Mouse (Mus musculus) CH12.LX (cell line): ENCODE results near the gene Trmt61a. TPM values are rescaled to one million over a fixed set of nuclear protein-coding genes. Genes with fewer than 3 reads are reported as not detected.

Experiments used
- DNase-seq: peaks from one replicate; pipeline ENCODE4 v3.0.0-alpha.2; 2013; ENCODE audit errors: extremely low read depth
- H3K27ac ChIP-seq: 2 replicates; pipeline ENCODE4 v1.5.1; 2012; ENCODE audit warnings: low read depth, mild to moderate bottlenecking, control low read depth, moderate library complexity; ENCODE audit not compliant: insufficient read depth
- H3K27me3 ChIP-seq: replicated peaks from 2 replicates; pipeline ENCODE3; 2012; ENCODE audit warnings: inconsistent platforms
- H3K36me3 ChIP-seq, 2 experiments: replicated peaks in 1 of 2; 2 replicates each; pipeline versions ENCODE3 to v1.6.1; 2012; ENCODE audit warnings: inconsistent platforms in 1 of 2, low read length in 1 of 2, mild to moderate bottlenecking in 1 of 2, mixed read lengths in 1 of 2, moderate library complexity in 1 of 2; ENCODE audit not compliant: control insufficient read depth in 1 of 2, insufficient read depth in 1 of 2
- H3K4me1 ChIP-seq, 2 experiments: 2 replicates each; pipeline ENCODE4 v1.6.1; 2012; ENCODE audit warnings: inconsistent platforms in 1 of 2, moderate library complexity in 1 of 2; ENCODE audit not compliant: insufficient read depth in 2 of 2, control insufficient read depth in 1 of 2
- H3K4me2 ChIP-seq: 2 replicates; pipeline ENCODE4 v1.6.1; 2012; ENCODE audit warnings: low read depth, mild to moderate bottlenecking, control low read depth; ENCODE audit not compliant: poor library complexity, insufficient read depth, severe bottlenecking
- H3K4me3 ChIP-seq, 3 experiments: fragments of 150-350 bp in 1 of 3; sonication (generic) in 1 of 3; replicated peaks in 1 of 3; 2 replicates each; pipeline versions ENCODE3 to v1.5.1; 2011 to 2012; ENCODE audit warnings: low read depth in 2 of 3, low read length in 2 of 3, mild to moderate bottlenecking in 2 of 3, moderate library complexity in 2 of 3, control low read depth in 1 of 3, improper control_type of control experiment in 1 of 3, inconsistent platforms in 1 of 3, mixed read lengths in 1 of 3; ENCODE audit not compliant: poor library complexity in 1 of 3
- H3K79me2 ChIP-seq: replicated peaks from 2 replicates; pipeline ENCODE4 v1.6.1; 2012; ENCODE audit warnings: mild to moderate bottlenecking, moderate library complexity; ENCODE audit not compliant: control insufficient read depth, poor library complexity, insufficient read depth, severe bottlenecking; ENCODE audit errors: extremely low read depth
- H3K9ac ChIP-seq: 2 replicates; pipeline ENCODE4 v1.6.1; 2012; ENCODE audit warnings: low read depth, mild to moderate bottlenecking, control low read depth, moderate library complexity; ENCODE audit not compliant: insufficient read depth
- H3K9me3 ChIP-seq: replicated peaks from 2 replicates; pipeline ENCODE3; 2012; ENCODE audit warnings: low read length, inconsistent platforms, mixed read lengths
- BHLHE40 ChIP-seq: IDR thresholded peaks from 2 replicates; pipeline ENCODE4 v1.6.1; 2011; ENCODE audit warnings: mild to moderate bottlenecking, low read depth, low read length, improper control_type of control experiment
- CHD1 ChIP-seq: IDR thresholded peaks from 2 replicates; pipeline ENCODE4 v1.6.1; 2012; ENCODE audit warnings: low read depth, low read length, improper control_type of control experiment, inconsistent platforms
- CTCF ChIP-seq, 2 experiments: IDR thresholded peaks in 1 of 2; conservative IDR thresholded peaks in 1 of 2; 2 replicates each; pipeline ENCODE4 v1.5.1; 2011 to 2012; ENCODE audit warnings: low read depth in 2 of 2, low read length in 2 of 2, improper control_type of control experiment in 1 of 2, inconsistent platforms in 1 of 2, mild to moderate bottlenecking in 1 of 2, moderate library complexity in 1 of 2
- E2F4 ChIP-seq: IDR thresholded peaks from 2 replicates; pipeline ENCODE4 v1.6.1; 2011; ENCODE audit warnings: low read depth, low read length, improper control_type of control experiment; ENCODE audit not compliant: insufficient replicate concordance
- ELF1 ChIP-seq: IDR thresholded peaks from 2 replicates; pipeline ENCODE4 v1.6.1; 2014; ENCODE audit warnings: low read depth, mild to moderate bottlenecking, inconsistent platforms, low read length, improper control_type of control experiment
- ETS1 ChIP-seq: conservative IDR thresholded peaks from 2 replicates; pipeline ENCODE4 v1.6.1; 2012; ENCODE audit warnings: low read depth, mild to moderate bottlenecking, inconsistent platforms, low read length, improper control_type of control experiment, moderate library complexity
- IRF4 ChIP-seq: IDR thresholded peaks from 2 replicates; pipeline ENCODE4 v1.6.1; 2014; ENCODE audit warnings: low read depth, mild to moderate bottlenecking, inconsistent platforms, low read length, improper control_type of control experiment
- JUN ChIP-seq: IDR thresholded peaks from 2 replicates; pipeline ENCODE4 v1.6.1; 2011; ENCODE audit warnings: low read depth, mild to moderate bottlenecking, low read length, improper control_type of control experiment, moderate library complexity; ENCODE audit not compliant: insufficient read depth
- JUND ChIP-seq: conservative IDR thresholded peaks from 2 replicates; pipeline ENCODE4 v1.6.1; 2011; ENCODE audit warnings: low read depth, low read length, improper control_type of control experiment
- MAX ChIP-seq: IDR thresholded peaks from 2 replicates; pipeline ENCODE4 v1.6.1; 2011; ENCODE audit warnings: low read length, improper control_type of control experiment
- MAZ ChIP-seq: IDR thresholded peaks from 2 replicates; pipeline ENCODE4 v1.6.1; 2012; ENCODE audit warnings: low read depth, mild to moderate bottlenecking, inconsistent platforms, low read length, improper control_type of control experiment, moderate library complexity
- MEF2A ChIP-seq: IDR thresholded peaks from 2 replicates; pipeline ENCODE4 v1.6.1; 2014; ENCODE audit warnings: low read depth, mild to moderate bottlenecking, inconsistent platforms, low read length, improper control_type of control experiment, borderline replicate concordance
- MXI1 ChIP-seq: IDR thresholded peaks from 2 replicates; pipeline ENCODE4 v1.6.1; 2011; ENCODE audit warnings: mild to moderate bottlenecking, low read depth, low read length, improper control_type of control experiment
- MYC ChIP-seq: IDR thresholded peaks from 2 replicates; pipeline ENCODE4 v1.6.1; 2011; ENCODE audit warnings: low read depth, mild to moderate bottlenecking, improper control_type of control experiment, low read length
- NELFE ChIP-seq: IDR thresholded peaks from 2 replicates; pipeline ENCODE4 v1.6.1; 2011; ENCODE audit warnings: low read depth, low read length, improper control_type of control experiment
- NRF1 ChIP-seq: IDR thresholded peaks from 2 replicates; pipeline ENCODE4 v1.6.1; 2014; ENCODE audit warnings: low read depth, mild to moderate bottlenecking, inconsistent platforms, low read length, improper control_type of control experiment, moderate library complexity
- PAX5 ChIP-seq: IDR thresholded peaks from 2 replicates; pipeline ENCODE4 v1.6.1; 2012; ENCODE audit warnings: low read length, inconsistent platforms, mixed read lengths
- POLR2A ChIP-seq: IDR thresholded peaks from 2 replicates; pipeline ENCODE4 v1.6.1; 2011; ENCODE audit warnings: low read depth, mild to moderate bottlenecking, improper control_type of control experiment, low read length
- POLR2AphosphoS2 ChIP-seq: IDR thresholded peaks from 2 replicates; pipeline ENCODE4 v1.6.1; 2011; ENCODE audit warnings: low read depth, low read length, improper control_type of control experiment
- RCOR1 ChIP-seq: conservative IDR thresholded peaks from 2 replicates; pipeline ENCODE4 v1.6.1; 2012; ENCODE audit warnings: low read depth, mild to moderate bottlenecking, inconsistent platforms, low read length, improper control_type of control experiment
- TBP ChIP-seq: conservative IDR thresholded peaks from 2 replicates; pipeline ENCODE4 v1.6.1; 2011; ENCODE audit warnings: low read depth, low read length, improper control_type of control experiment
- USF1 ChIP-seq: IDR thresholded peaks from 2 replicates; pipeline ENCODE4 v1.6.1; 2014; ENCODE audit warnings: low read depth, mild to moderate bottlenecking, inconsistent platforms, low read length, improper control_type of control experiment
- USF2 ChIP-seq: conservative IDR thresholded peaks from 2 replicates; pipeline ENCODE4 v1.6.1; 2011; ENCODE audit warnings: low read depth, low read length, improper control_type of control experiment
- ZC3H11A ChIP-seq: IDR thresholded peaks from 2 replicates; pipeline ENCODE4 v1.6.1; 2012; ENCODE audit warnings: low read depth, mild to moderate bottlenecking, inconsistent platforms, low read length, improper control_type of control experiment
- ZKSCAN1 ChIP-seq: IDR thresholded peaks from 2 replicates; pipeline ENCODE4 v1.6.1; 2012; ENCODE audit warnings: low read depth, inconsistent platforms, low read length, improper control_type of control experiment, borderline replicate concordance
- ZMIZ1 ChIP-seq: IDR thresholded peaks from 2 replicates; pipeline ENCODE4 v1.6.1; 2012; ENCODE audit warnings: low read depth, mild to moderate bottlenecking, inconsistent platforms, low read length, improper control_type of control experiment
- dilution Hi-C: fragments of 300-500 bp; cut with MboI; formaldehyde crosslinking; loops from 2 replicates; pipeline ENCODE4 v1.14.3; 2020; ENCODE audit warnings: low sequenced_read_pairs; ENCODE audit not compliant: extremely low pct_unique_long_range_greater_than_20kb, extremely low pct_ligation_motif_present
- in situ Hi-C: fragments of 300-500 bp; cut with MboI; formaldehyde crosslinking; loops from 3 replicates; pipeline ENCODE4 v1.14.3; 2019; ENCODE audit warnings: low sequenced_read_pairs, low pct_ligation_motif_present, low pct_unique_long_range_greater_than_20kb, mixed read lengths
- polyA plus RNA-seq: library from polyadenylated mRNA; unstranded; fragments of >175 nt; gene quantifications from 2 replicates; pipeline ENCODE4 v1.2.1, GENCODE M21; 2012; ENCODE audit warnings: low read depth; ENCODE audit not compliant: insufficient read length
- total RNA-seq, 2 experiments: library from RNA; depleted of rRNA; stranded (reverse); fragments of 300-350 nt in 1 of 2; fragments of >200 nt in 1 of 2; gene quantifications; 2 replicates each; pipeline ENCODE4 v1.2.3; 2012 to 2014

Trmt61a gene
- total and polyA plus RNA-seq, 3 experiments: 21.8 to 37.4 (median 34.1) TPM

DNA sequence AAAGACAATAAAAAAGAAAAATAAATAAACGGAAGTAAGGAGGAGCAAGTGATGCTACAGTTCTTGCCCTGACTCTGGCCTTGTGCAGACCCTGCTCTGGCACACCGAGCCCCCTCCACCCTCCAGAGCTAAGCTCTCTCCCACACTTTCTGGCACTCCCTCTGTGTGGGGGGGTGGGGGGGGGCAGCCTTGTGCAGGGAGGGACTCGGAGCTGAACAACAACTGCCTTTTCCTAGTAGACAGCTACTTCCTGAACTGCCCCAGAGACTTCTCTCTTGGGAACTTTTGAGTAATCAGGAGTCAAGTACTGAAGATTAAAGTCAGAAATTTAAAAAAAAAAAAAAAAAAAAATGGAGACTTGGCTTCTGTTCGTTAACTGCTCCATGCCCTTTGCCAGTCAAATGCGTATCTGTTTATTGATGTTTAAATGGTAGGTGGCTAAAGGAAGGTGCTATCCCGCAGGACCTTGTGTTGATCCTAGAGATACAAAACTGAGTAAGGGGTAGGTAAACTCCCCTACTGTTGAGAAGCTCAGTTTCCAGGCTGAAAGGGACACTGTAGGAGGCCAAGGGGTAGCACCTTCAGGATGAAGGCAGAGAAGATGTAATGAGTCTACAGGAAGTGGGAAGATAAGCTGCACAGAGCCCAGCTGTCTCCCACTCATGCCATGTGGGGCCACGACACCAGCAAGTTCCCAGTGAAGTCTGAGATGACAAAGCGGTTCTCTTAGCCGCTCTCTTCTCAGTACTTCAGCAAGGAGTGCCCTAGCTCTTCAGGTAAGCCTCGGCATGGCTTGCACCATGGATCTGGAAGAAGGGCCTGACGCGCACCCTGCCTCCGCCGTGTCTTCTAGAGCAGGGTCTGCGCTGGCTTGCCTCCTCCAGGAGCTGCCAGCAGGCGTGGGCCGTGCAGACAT, 14.4 kb upstream of the Trmt61a start:
- H3K9ac ChIP-seq: no peak overlapping the region
- no peak overlapping the region for H3K4me2 ChIP-seq
- H3K4me1 ChIP-seq: peaks cover 0 to 19% of the 10 kb centered on the region in 2 experiments; a peak in 3 of 4 replicates
- no peaks in the 10 kb centered on the region for H3K27me3 ChIP-seq
- no peaks in the 10 kb centered on the region for H3K9me3 ChIP-seq
- peaks cover 4 to 47% of the 10 kb centered on the region in 2 experiments for H3K36me3 ChIP-seq
- H3K4me3 ChIP-seq: no peak overlapping the region
- no peak overlapping the region for H3K27ac ChIP-seq
- TF ChIP-seq MYC: no peak
- TF ChIP-seq CHD1: no peak
- TF ChIP-seq RCOR1: no peak
- TF ChIP-seq NRF1: no peak
- TF ChIP-seq ZC3H11A: no peak
- no peak for TF ChIP-seq ELF1
- no peak for TF ChIP-seq ZKSCAN1
- TF ChIP-seq POLR2AphosphoS2: no peak
- TF ChIP-seq IRF4: no peak
- no peak for TF ChIP-seq TBP
- TF ChIP-seq ETS1: no peak
- no peak for TF ChIP-seq MXI1
- TF ChIP-seq USF2: no peak
- no peak for TF ChIP-seq MEF2A
- TF ChIP-seq POLR2A: no peak
- no peak for TF ChIP-seq USF1
- in situ Hi-C loops: no loop called here
- dilution Hi-C loops: no loop called here
- DNase-seq: no peak
- H3K79me2 ChIP-seq: no peaks in the 10 kb centered on the region

DNA sequence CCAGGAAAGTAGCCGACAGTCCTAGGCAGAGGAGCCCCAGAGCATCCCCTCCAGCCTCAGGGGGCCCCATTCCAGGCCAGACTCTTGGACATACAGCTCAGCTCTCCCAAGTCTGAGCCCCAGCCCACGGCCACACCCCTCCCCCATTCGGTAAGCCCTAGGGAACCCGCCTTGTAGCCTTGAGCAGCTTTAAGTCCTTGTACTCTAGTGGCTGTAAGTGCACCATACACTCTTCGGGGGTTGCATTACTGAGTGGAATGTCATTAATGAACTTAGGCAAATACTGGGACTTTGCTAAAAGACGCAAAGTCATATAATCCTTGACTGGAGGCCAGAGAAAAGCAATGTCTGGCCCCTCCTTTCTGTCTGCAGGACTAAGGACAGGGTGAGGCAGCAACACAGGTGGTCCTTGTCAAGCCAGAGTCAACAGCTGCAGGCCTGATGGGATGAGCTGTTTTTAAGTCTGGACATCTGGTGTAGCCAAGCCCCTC, 13.7 kb upstream of the Trmt61a start:
- Histone ChIP-seq H3K4me1 (peaks cover 3 to 23% of the 10 kb centered on the region in 2 experiments), H3K27ac (no peak overlapping the region), H3K4me3 (no peak overlapping the region), H3K4me2 (no peak overlapping the region), H3K27me3 (no peaks in the 10 kb centered on the region), H3K79me2 (no peaks in the 10 kb centered on the region), H3K36me3 (peaks cover 4 to 41% of the 10 kb centered on the region in 2 experiments), H3K9ac (no peak overlapping the region), H3K9me3 (no peaks in the 10 kb centered on the region)
- no peak for DNase-seq
- in situ Hi-C loops (no loop called here), dilution Hi-C loops (no loop called here)
- TF ChIP-seq USF1 (no peak), RCOR1 (no peak), POLR2AphosphoS2 (no peak), MEF2A (no peak), ETS1 (no peak), MAZ (no peak), BHLHE40 (no peak), E2F4 (no peak), MAX (no peak), TBP (no peak), IRF4 (no peak), ZMIZ1 (no peak), ZC3H11A (no peak), NELFE (no peak), USF2 (no peak), MXI1 (no peak), PAX5 (no peak), JUND (no peak), JUN (no peak), CTCF (conservative IDR thresholded peaks at IDR 0.05 in 1 of 2, IDR thresholded peaks at IDR 0.05 in 1 of 2; ENCODE audit: low read depth in 2 of 2, low read length in 2 of 2) (no peak)
- TF ChIP-seq, all 38 proteins: peak for 0
